Mouse (Mus musculus) cerebellum, postnatal 14 days (tissue): ENCODE measurements around the gene Mrpl49.

Source experiments
- DNase-seq, 2 experiments: peaks; one replicate each; pipeline ENCODE4 v3.0.0; 2021; ENCODE audit warnings: mixed read lengths in 2 of 2

Mrpl49 gene

GRCm38 (mm10) chr19:6037695-6038094 lies 19.9 kb downstream of the Mrpl49 start:
- DNase-seq, result no peak

DNA sequence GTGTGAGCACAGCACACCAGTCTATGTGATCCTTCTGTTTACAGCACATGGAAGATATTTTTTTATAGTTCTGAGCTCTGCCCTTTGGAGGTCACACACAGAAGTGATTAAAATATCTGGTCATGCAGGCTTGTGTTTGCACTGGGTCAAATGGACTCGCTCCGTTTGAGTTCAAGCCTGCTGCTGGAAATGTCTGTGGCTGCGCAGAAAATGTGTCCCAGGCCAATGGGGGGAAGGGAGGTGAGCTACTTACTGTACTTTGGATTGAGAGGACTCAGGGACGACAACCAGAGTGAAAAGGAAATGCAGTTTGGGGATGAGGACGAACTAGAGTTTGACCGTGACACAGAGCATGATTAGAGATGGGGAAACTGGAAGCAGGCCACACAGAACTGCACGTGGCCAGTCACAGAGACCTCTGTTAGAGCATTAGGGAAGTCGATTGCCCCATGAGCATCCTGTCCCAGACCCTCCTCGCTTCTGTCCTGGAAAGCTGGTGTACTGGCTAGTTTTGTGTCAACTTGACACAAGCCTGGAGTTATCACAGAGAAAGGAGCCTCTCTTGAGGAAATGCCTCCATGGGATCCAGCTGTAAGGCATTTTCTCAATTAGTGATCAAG lies 21.5 kb downstream of the Mrpl49 start:
- DNase-seq, result no peak

DNA sequence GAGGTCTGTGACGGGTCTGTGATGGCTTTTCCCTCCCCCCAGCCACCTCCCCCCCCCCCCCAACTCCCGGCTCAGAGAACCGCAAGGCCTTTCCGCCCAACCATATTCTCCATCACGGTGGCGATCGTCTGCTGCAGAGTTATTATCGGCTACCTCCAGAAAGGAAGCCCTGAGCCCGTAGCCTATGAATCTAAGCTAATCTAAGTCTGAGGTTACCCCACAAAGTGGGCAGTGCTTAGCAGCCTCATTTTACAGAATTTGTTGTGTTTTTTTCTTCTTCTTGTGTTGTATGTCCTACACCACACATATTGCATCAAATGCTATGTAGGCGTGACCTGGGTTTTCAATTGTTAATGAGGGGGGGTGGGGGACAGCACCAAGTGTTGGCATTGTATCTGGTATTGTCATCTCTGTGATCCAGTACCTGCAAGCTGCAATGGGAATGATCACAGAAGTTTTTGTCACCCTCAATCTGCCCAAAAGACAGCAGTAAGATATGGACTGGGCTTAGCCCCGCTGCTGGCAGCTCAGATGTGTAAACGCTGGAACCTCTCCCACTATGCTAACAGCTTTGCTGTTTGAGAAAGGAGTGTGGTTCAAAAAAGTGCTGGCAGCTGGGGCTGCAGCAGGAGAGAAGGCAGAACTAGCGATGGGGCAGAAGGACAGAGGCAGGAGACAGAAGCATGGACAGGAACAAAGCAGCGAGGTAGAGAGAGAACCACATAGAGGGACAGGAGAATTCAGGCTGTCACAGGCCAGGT lies 26.9 kb downstream of the Mrpl49 start:
- DNase-seq, result no peak

DNA sequence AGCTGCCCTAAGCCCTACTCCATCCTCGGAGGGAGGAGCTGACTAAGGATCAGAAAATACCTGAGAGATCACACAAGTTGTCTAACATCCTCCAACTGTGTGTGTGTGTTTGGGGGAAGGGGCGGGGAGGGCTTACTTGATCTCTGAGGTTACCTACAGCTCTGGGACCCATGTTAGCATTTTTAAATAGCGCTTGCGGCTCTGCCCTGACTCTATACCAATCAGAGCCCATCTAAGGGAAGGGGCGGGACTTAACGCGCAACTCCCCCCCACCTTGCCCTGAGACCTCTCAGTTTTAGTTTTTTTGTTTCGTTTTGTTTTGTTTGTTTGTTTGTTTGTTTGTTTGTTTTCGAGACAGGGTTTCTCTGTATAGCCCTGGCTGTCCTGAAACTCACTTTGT lies 28.2 kb downstream of the Mrpl49 start:
- DNase-seq, result no peak

DNA sequence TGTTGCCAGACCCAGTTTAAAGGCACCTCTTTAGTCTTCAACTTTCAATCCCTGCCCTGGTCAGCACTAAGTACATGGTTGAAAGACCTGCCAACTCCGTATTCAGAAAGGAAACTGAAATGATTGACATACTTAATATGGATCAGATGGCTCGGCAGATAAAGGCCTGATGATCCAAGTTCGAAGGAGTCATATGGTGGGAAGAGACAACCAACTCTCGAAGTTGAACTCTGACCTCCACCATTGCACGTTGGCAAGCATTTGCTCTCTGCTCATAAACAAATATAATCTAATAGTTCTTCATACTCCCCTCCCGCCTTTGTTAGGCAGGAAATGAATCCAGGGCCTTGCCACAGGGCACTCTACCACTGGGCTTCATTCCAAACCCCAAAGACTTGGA lies 28.6 kb downstream of the Mrpl49 start:
- DNase-seq, result no peak

- DNase-seq, result no peak
Measured at GRCm38 (mm10) chr19:6023930-6024329, 33.7 kb downstream of the Mrpl49 start.

- DNase-seq, result no peak
Measured at GRCm38 (mm10) chr19:6023059-6023458, 34.5 kb downstream of the Mrpl49 start.

- no peak for DNase-seq
Measured at GRCm38 (mm10) chr19:6020276-6020675, 37.3 kb downstream of the Mrpl49 start.

DNA sequence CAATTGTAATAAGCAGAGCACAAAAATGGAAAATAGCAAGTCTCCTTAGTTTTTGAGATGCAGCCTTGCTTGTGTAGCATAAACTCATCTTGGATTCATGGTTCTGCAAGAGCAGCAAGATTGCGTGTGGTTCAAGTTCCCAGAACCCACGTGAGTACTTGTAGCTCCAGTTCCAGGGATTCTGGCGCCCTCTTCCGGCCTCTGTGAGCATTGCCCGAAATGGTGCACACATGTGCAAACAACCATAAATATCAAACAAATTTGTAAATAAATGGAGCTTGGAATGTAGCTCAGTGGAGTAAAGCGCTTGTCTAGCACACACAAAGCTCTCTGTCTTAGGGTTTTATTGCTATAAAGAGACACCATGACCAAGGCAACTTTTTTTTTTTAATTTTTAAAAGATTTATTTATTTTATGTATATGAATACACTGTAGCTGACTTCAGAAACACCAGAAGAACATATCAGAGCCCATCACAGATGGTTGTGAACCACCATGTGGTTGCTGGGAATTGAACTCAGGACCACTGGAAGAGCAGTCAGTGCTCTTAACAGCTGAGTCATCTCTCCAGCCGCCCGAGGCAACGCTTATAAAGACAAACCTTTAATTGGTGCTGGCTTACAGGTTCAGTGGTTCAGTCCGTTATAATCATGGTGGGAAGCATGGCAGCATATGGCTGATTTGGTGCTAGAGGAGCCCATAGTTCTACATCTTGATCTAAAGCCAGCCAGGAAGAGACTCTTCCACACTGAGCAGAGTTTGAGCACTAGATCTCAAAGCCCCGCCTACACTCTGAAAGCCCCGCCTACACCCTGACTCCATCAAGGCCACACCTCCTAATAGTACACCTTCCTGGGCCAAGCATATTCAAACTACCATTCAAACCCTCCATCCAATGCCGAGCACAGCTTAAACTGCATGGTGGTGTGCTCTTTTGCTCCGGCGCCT lies 39.2 kb downstream of the Mrpl49 start:
- peak; percentile 89 to 95 for DNase-seq

DNA sequence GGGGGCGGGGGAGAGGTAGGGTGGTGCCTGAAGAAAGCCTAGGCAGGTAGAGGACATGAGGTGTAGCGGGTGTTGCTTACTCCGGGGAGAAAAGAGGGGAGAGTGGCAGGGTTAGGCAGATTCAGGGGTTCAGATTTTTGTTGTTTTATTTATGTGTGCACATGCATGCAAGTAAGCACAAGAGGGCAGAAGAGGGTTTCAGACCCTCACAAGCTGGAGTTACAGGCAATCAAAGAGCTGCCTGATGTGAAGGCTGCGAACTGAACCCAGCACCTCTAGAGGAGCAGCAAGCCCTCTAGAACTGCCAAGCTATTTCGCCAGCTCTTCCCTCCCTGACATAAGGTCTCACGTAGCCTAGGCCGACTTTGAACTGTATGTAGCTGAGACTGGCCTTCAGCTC lies 41.1 kb downstream of the Mrpl49 start:
- peak in 1 of 2 experiments; percentile 22 for DNase-seq

DNA sequence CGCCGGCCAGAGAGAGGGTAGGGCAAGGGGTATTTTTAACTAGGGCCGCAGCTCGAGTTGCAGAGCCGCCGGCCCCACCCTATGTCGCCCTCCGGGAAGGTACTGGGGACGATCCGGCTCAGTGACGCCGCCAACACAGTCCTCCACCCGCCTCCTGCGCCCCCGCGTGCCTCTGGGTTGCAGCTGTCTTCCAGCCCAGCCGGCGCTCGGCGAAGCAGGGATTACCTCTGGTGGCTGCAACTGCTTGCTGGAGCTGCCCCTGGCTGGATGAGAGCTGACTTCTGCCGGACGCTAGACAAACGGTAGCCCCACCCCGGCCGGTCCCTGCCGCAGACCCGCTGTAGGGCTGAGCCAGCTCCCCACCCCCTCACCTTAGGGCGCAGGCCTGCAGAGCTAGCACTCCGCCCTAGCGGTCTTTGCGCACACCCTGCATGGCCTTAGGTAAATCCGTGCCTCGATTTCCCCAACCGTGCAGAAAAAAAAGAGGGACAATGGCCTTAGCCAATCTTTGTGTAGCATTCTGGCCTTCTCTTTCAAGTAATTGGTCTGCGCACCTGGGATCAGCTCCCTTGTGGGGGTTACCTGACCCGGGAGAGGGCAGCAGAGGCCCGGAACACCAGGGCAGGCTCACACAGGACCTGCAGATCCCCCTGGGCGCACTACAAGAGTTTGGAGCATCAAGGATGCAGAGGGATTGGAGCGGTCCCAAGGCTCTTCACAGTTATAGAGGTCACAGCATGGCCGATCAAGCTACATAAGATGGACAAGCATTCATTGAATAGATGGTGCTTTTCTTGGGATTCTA lies 41.9 kb downstream of the Mrpl49 start, which contains the start of gene Capn1:
Capn1 (minus strand) TSS at position 387 of the 805 bp plus-strand sequence.
- DNase-seq, result peak; percentile 67 to 68

DNA sequence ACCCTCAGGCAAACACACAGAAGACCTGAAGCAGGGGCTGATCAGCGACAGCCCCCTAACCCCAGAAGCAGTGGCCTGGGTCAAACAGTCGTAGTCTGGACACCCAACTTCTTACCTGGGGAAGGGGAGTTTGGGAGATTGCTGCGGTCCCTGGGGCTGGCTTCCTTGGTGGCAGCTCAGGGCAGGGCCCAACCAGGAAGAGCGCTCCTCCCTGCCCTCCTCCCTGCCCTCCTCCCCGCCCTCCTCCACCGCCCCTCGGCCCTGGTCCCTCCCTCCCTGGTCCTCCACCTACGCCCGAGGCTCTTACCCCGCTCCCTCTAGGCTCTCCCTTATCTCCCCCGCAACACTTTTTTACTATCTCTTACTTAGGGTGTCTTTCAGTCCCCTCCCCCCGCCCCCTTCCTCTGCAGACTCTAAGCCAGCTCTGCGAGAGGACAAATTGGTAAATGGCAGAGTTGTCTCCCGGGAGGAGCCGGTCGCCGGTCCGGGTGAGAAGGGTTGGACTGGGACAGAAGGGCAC lies 42.5 kb downstream of the Mrpl49 start:
- peak; percentile 48 to 54 for DNase-seq

DNA sequence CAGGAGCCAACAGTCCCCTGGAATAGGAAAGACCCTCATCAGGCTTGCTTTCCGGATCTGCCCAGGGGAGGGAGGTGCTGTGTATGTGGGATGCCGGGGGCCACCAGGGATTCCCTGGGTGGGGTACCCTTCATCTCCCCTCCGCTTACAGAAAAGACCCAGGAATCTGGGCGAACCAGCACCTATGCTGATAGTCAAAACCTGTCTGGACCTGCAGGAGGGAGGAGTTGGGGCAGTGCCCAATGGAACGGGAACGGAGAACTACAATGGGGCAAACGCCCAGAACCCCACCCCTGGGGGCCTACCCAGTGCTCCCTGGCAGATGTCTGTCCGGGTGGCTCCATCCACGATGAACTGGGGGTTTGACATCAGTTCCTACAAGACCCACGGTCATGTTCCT lies 43.9 kb downstream of the Mrpl49 start:
- no peak for DNase-seq

DNA sequence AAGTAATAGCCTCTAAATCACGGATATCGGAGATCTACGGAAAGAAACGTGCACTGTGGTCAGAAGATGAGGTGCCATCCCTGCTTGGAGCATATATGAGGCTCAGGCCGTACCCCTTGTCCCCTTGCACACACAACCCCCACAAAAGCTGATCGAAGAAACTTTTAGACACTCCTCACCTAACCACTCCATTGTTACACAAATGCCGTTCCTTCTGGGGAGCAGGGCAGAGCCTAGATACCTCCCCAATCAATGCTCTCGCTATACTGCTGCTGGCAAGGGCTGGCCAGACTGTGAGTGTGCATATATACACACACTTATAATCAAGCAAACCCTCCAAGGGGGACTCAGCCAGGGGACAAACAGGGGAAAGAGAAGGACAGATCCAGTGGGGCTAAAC lies 48.4 kb downstream of the Mrpl49 start:
- DNase-seq, result no peak

- DNase-seq, result no peak
Measured at GRCm38 (mm10) chr19:6007013-6007412, 50.6 kb downstream of the Mrpl49 start.

DNA sequence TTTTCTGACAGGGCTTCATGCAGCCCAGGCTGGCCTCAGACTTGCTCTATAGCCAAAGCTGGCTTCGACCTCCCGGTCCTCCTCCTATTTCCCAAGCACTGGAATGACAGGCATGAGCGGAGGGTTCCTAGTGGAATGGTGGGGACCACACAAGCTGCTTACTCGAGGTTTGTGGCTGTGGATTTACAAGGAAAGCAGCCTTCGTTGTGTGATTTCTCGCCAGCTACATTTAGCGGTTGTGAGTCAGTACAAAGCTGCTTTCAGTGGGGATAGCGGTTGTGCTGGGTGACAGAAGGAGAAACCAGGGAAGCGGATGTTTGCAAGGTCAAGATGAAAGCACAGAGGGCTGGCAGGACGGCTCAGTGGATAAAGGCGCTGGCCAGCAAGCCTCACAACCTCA lies 52.0 kb downstream of the Mrpl49 start:
- DNase-seq, result no peak
